17 mouse cellular contexts compared by ENCODE assay signal in the genomic region with DNA sequence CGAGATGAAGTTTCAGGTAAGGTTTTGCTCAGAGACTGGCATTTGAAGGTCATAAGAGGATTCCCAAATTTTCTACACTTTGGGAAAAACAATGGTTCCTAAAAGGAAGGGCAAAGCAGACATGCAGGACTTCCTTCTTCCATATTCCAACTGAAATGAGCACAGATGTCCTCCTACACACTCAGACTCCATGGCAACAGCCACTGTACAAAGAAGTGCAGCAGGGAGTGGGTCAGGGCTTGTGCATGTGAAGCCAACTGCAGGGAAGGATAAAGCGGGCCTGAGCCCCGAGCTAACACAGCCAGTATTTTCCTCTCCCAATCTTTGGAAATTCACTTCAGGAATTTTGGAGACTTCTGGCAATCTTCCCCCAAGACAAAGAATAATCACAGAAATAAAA.
DNase-seq lines count a peak whose midpoint lies in the region; ATAC-seq lines count a peak whose summit lies in the region.
"Had no signal": no experiment of that assay in that cellular context is flagged by ENCODE, and none has a peak within 500 bp of the region (broad histone marks: within the 10 kb centered on the region; RNA-seq: fewer than 3 reads in every experiment).

No protein-coding gene starts in this region.

- 0 out of 2 replicates have a peak, but pooled peaks cover 3% of the 10 kb centered on the region for H3K36me3 ChIP-seq in hindbrain, embryonic 15.5 days
- peaks cover 15% of the 10 kb centered on the region for H3K36me3 ChIP-seq in hindbrain, embryonic 14.5 days (replicated peaks; ENCODE audit: control insufficient read depth, insufficient read depth)

- intact Hi-C loops in left cerebral cortex, postnatal 14 days (cut with DNase I) = loop anchor here (5.0 kb wide), 1 partner anchor 39 kb away; no protein-coding TSS in a partner anchor

- no peak for DNase-seq in hindbrain, embryonic 14.5 days (ENCODE audit: low spot score)
- peak; percentile 14 for DNase-seq in Muller cell, postnatal 12 days (ENCODE audit: inconsistent ontology term)
- peak; percentile 87 for DNase-seq in brain, adult 2 months (ENCODE audit: low read depth, low spot score)
- peak; percentile 61 to 76 for DNase-seq in left cerebral cortex, postnatal 14 days (ENCODE audit: low spot score in 2 of 2)
- no peak for DNase-seq in thymus, postnatal 14 days
- DNase-seq in testis, postnatal 10 days (ENCODE audit: low spot score) = no peak
- DNase-seq: adrenal gland, postnatal 25 days; cerebellum, adult 9-10 months; kidney, postnatal 14 days; lung, embryonic 14.5 days; thymus, adult 2 months had no signal

- no peak overlapping the region for H3K9ac ChIP-seq in hindbrain, embryonic 15.5 days
- H3K9ac ChIP-seq in hindbrain, embryonic 14.5 days = no peak overlapping the region
- H3K9ac ChIP-seq: lung, embryonic 14.5 days; neural tube, embryonic 13.5 days had no signal

- H3K4me3 ChIP-seq in hindbrain, embryonic 15.5 days = no peak overlapping the region
- H3K4me3 ChIP-seq in hindbrain, embryonic 14.5 days (replicated peaks; ENCODE audit: low read length) = no peak overlapping the region
- H3K4me3 ChIP-seq: embryonic facial prominence, embryonic 10.5 days; megakaryocyte, embryonic 14.5 days; neural tube, embryonic 13.5 days had no signal

- H3K27ac ChIP-seq in hindbrain, embryonic 15.5 days (replicated peaks) = no peak overlapping the region
- H3K27ac ChIP-seq in hindbrain, embryonic 14.5 days = no peak overlapping the region
- H3K27ac ChIP-seq: embryonic facial prominence, embryonic 10.5 days; neural tube, embryonic 13.5 days had no signal

- ATAC-seq in hindbrain, embryonic 15.5 days (ENCODE audit: low FRiP score, low read depth) = peak; percentile 63; the same call in 1 of the 2 replicates
- ATAC-seq in hindbrain, embryonic 14.5 days (ENCODE audit: low FRiP score) = no peak
- ATAC-seq in megakaryocyte progenitor cell, adult 5-6 weeks (replicated peaks; ENCODE audit: poor library complexity) = no peak
- ATAC-seq: inflammation-experienced regulatory T-cells, adult 6 months had no signal

- 63% methylated on average over 3 of the region's 3 CpGs for WGBS in hindbrain, embryonic 15.5 days
- WGBS in hindbrain, embryonic 14.5 days = 65% methylated on average over 3 of the region's 3 CpGs

- H3K4me2 ChIP-seq in hindbrain, embryonic 15.5 days = no peak overlapping the region
- H3K4me2 ChIP-seq in hindbrain, embryonic 14.5 days (replicated peaks) = no peak overlapping the region
- H3K4me2 ChIP-seq: lung, embryonic 14.5 days; neural tube, embryonic 13.5 days had no signal

- no peaks in the 10 kb centered on the region for H3K9me3 ChIP-seq in hindbrain, embryonic 15.5 days
- no peaks in the 10 kb centered on the region for H3K9me3 ChIP-seq in hindbrain, embryonic 14.5 days (ENCODE audit: control insufficient read depth, low read length)
- H3K9me3 ChIP-seq: embryonic facial prominence, embryonic 10.5 days; megakaryocyte, embryonic 14.5 days; neural tube, embryonic 13.5 days had no signal

- no peaks in the 10 kb centered on the region for H3K27me3 ChIP-seq in hindbrain, embryonic 15.5 days
- no peaks in the 10 kb centered on the region for H3K27me3 ChIP-seq in hindbrain, embryonic 14.5 days (ENCODE audit: control insufficient read depth, insufficient read depth, low read length)
- H3K27me3 ChIP-seq: megakaryocyte, embryonic 14.5 days; neural tube, embryonic 13.5 days had no signal

- no peaks in the 10 kb centered on the region for H3K4me1 ChIP-seq in hindbrain, embryonic 15.5 days (replicated peaks)
- no peaks in the 10 kb centered on the region for H3K4me1 ChIP-seq in hindbrain, embryonic 14.5 days (replicated peaks; ENCODE audit: control insufficient read depth, insufficient read depth, low read length)

Comparison
In these comparisons a context has a peak if more than half of its experiments do, and no peak if none do; other contexts are left out.
1. DNase-seq: peak in Muller cell, postnatal 12 days (single experiment), brain, adult 2 months (single experiment) and left cerebral cortex, postnatal 14 days (2 of 2); none in hindbrain, embryonic 14.5 days (single experiment), thymus, postnatal 14 days (single experiment) and testis, postnatal 10 days (single experiment).